Mouse (Mus musculus) stomach, postnatal 0 days (tissue): ENCODE data around the gene Alox12b.

ENCODE experiments used
- CTCF ChIP-seq: IDR thresholded peaks from 2 replicates; pipeline ENCODE4 v1.5.1; 2016; ENCODE audit warnings: antibody characterized with exemption, low read depth, mild to moderate bottlenecking, moderate library complexity
- EP300 ChIP-seq: optimal IDR thresholded peaks from 2 replicates; pipeline ENCODE3; 2016; ENCODE audit warnings: antibody characterized with exemption

GRCm38 (mm10) chr11:69121001-69121740, 35.6 kb upstream of the Alox12b start:
- TF ChIP-seq EP300 (no peak), CTCF (no peak)
